Mouse (Mus musculus) testis, adult 2 months (tissue): ENCODE results near the gene Methig1.

Experiments used
- CTCF ChIP-seq: fragments of 200-500 bp; IDR thresholded peaks from 2 replicates; pipeline ENCODE4 v1.5.1; 2012; ENCODE audit warnings: low read depth, mild to moderate bottlenecking, inconsistent platforms, low read length, moderate library complexity; ENCODE audit not compliant: control insufficient read depth, insufficient read depth, insufficient replicate concordance
- POLR2A ChIP-seq: fragments of 200-500 bp; IDR thresholded peaks from 2 replicates; pipeline ENCODE4 v1.6.1; 2012; ENCODE audit warnings: low read depth, mild to moderate bottlenecking, inconsistent platforms, low read length, moderate library complexity; ENCODE audit not compliant: control insufficient read depth

- TF ChIP-seq CTCF (no peak), POLR2A (no peak)
Observed at GRCm38 (mm10) chr15:100387544-100388223, 34.7 kb downstream of the Methig1 start.
